Mouse (Mus musculus) limb, embryonic 14.5 days (tissue): ENCODE results near the gene Aff1. TPM values are rescaled to one million over a fixed set of nuclear protein-coding genes. Genes with fewer than 3 reads are reported as not detected.

ENCODE experiments used
- ATAC-seq: fragments of 200-750 bp; cut with Nextera tagmentation; 2 replicates; pipeline ENCODE4 v1.8.0; 2017; ENCODE audit warnings: low read depth, moderate number of reproducible peaks, moderate TSS enrichment; ENCODE audit not compliant: low FRiP score
- DNase-seq: peaks from one replicate; pipeline ENCODE4 v3.0.0-alpha.2; 2015; ENCODE audit warnings: low spot score
- H3K27ac ChIP-seq: fragments of 300-500 bp; sonication (generic); replicated peaks from 2 replicates; pipeline ENCODE4 v1.5.1; 2014; ENCODE audit warnings: low read depth, mild to moderate bottlenecking, low read length, moderate library complexity, mixed read lengths
- H3K27me3 ChIP-seq: fragments of 300-500 bp; sonication (generic); 2 replicates; pipeline ENCODE4 v1.6.1; 2014; ENCODE audit warnings: low read length, mixed read lengths; ENCODE audit not compliant: control insufficient read depth, insufficient read depth
- H3K36me3 ChIP-seq: fragments of 300-500 bp; sonication (generic); 2 replicates; pipeline ENCODE4 v1.6.1; 2014; ENCODE audit warnings: mild to moderate bottlenecking, low read length, moderate library complexity, mixed read lengths; ENCODE audit not compliant: control insufficient read depth, insufficient read depth
- H3K4me1 ChIP-seq: fragments of 300-500 bp; sonication (generic); 2 replicates; pipeline ENCODE4 v1.6.1; 2014; ENCODE audit warnings: antibody characterized with exemption, low read length, mixed read lengths; ENCODE audit not compliant: control insufficient read depth, insufficient read depth
- H3K4me2 ChIP-seq: fragments of 300-500 bp; sonication (generic); replicated peaks from 2 replicates; pipeline ENCODE4 v1.6.1; 2014; ENCODE audit warnings: low read depth, mild to moderate bottlenecking, low read length, moderate library complexity; ENCODE audit not compliant: severe bottlenecking
- H3K4me3 ChIP-seq: fragments of 300-500 bp; sonication (generic); replicated peaks from 2 replicates; pipeline ENCODE4 v1.5.1; 2014; ENCODE audit warnings: low read length
- H3K9ac ChIP-seq: fragments of 300-500 bp; sonication (generic); 2 replicates; pipeline ENCODE4 v1.6.1; 2014; ENCODE audit warnings: mild to moderate bottlenecking, low read depth, low read length, moderate library complexity; ENCODE audit not compliant: severe bottlenecking
- H3K9me3 ChIP-seq: fragments of 300-500 bp; sonication (generic); 2 replicates; pipeline ENCODE4 v1.6.1; 2016; ENCODE audit warnings: low read length; ENCODE audit not compliant: control insufficient read depth
- POLR2A ChIP-seq: fragments of 200-500 bp; IDR thresholded peaks from 2 replicates; pipeline ENCODE4 v1.8.0; 2012; ENCODE audit warnings: inconsistent platforms, mild to moderate bottlenecking, moderate library complexity, borderline replicate concordance; ENCODE audit not compliant: insufficient read depth, insufficient read length; ENCODE audit errors: extremely low read depth
- WGBS: fragments of 180-500 bp; shearing (Covaris S2); extraction: QIAGEN DNeasy Blood & Tissue Kit; methylation state at CpG from one replicate; pipeline ENCODE4 v1.1.7; 2014; 5-methylcytosine and 5-hydroxymethylcytosine counted together
- polyA plus RNA-seq, 2 experiments: library from polyadenylated mRNA; depleted of rRNA in 1 of 2; stranded (reverse) in 1 of 2; unstranded in 1 of 2; fragments of >200 nt; fragmentation: Nextera tagmentation in 1 of 2; extraction: Ambion mirVana in 1 of 2; gene quantifications; 2 replicates each; pipeline versions ENCODE4 v1.2.1 to v1.2.3; 2012 to 2014

Aff1 gene
- polyA plus RNA-seq, 2 experiments, result 3.6 to 5.7 TPM

- 0 out of 2 replicates have a peak, but pooled peaks cover 5% of the 10 kb centered on the region for H3K4me1 ChIP-seq
- TF ChIP-seq POLR2A, result no peak
- no peak overlapping the region for H3K4me2 ChIP-seq
- H3K9ac ChIP-seq, result no peak overlapping the region
- no peaks in the 10 kb centered on the region for H3K27me3 ChIP-seq
- no peaks in the 10 kb centered on the region for H3K9me3 ChIP-seq
- H3K27ac ChIP-seq, result no peak overlapping the region
- no peak overlapping the region for H3K4me3 ChIP-seq
- ATAC-seq (no peak), DNase-seq (no peak)
- H3K36me3 ChIP-seq, result peaks cover 14% of the 10 kb centered on the region
- WGBS, result 54% methylated on average over 10 of the region's 11 CpGs
Measured at GRCm38 (mm10) chr5:103836148-103836784, 144.1 kb downstream of the Aff1 start.

- 0 out of 2 replicates have a peak, but pooled peaks cover 5% of the 10 kb centered on the region for H3K4me1 ChIP-seq
- H3K27ac ChIP-seq, result no peak overlapping the region
- H3K36me3 ChIP-seq, result peaks cover 14% of the 10 kb centered on the region
- H3K4me3 ChIP-seq, result no peak overlapping the region
- H3K4me2 ChIP-seq, result no peak overlapping the region
- WGBS, result 87% methylated on average over 15 of the region's 15 CpGs
- no peak overlapping the region for H3K9ac ChIP-seq
- no peak for ATAC-seq
- TF ChIP-seq POLR2A, result no peak
- no peak for DNase-seq
- H3K9me3 ChIP-seq, result no peaks in the 10 kb centered on the region
- no peaks in the 10 kb centered on the region for H3K27me3 ChIP-seq
Measured at GRCm38 (mm10) chr5:103838550-103839264, 146.5 kb downstream of the Aff1 start.

GRCm38 (mm10) chr5:103839265-103839626 is 147.1 kb downstream of the Aff1 start:
- H3K4me3 ChIP-seq, result no peak overlapping the region
- H3K27ac ChIP-seq, result no peak overlapping the region
- 70% methylated on average over 3 of the region's 3 CpGs for WGBS
- H3K36me3 ChIP-seq, result peaks cover 9% of the 10 kb centered on the region; the same call in 1 of the 2 replicates
- ATAC-seq (no peak), DNase-seq (no peak)
- H3K9me3 ChIP-seq, result no peaks in the 10 kb centered on the region
- 0 out of 2 replicates have a peak, but pooled peaks cover 5% of the 10 kb centered on the region for H3K4me1 ChIP-seq
- H3K4me2 ChIP-seq, result no peak overlapping the region
- no peak overlapping the region for H3K9ac ChIP-seq
- no peak for TF ChIP-seq POLR2A
- H3K27me3 ChIP-seq, result no peaks in the 10 kb centered on the region

GRCm38 (mm10) chr5:103843938-103844337 is 151.8 kb downstream of the Aff1 start:
- no peak for TF ChIP-seq POLR2A
- Histone ChIP-seq H3K9me3 (no peaks in the 10 kb centered on the region), H3K27me3 (no peaks in the 10 kb centered on the region), H3K27ac (no peak overlapping the region), H3K9ac (no peak overlapping the region), H3K36me3 (peaks cover 10% of the 10 kb centered on the region), H3K4me1 (0 out of 2 replicates have a peak, but pooled peaks cover 7% of the 10 kb centered on the region), H3K4me3 (no peak overlapping the region), H3K4me2 (no peak overlapping the region)
- 60% methylated on average over 1 of the region's 1 CpGs for WGBS
- ATAC-seq, result no peak
- no peak for DNase-seq

- Histone ChIP-seq H3K27ac (no peak overlapping the region), H3K27me3 (no peaks in the 10 kb centered on the region), H3K9ac (no peak overlapping the region), H3K4me2 (no peak overlapping the region), H3K9me3 (no peaks in the 10 kb centered on the region), H3K4me3 (no peak overlapping the region), H3K36me3 (peaks cover 19% of the 10 kb centered on the region), H3K4me1 (0 out of 2 replicates have a peak, but pooled peaks cover 7% of the 10 kb centered on the region)
- ATAC-seq, result peak; percentile 64
- WGBS, result 50% methylated on average over 19 of the region's 19 CpGs
- peak; percentile 27 for DNase-seq
- TF ChIP-seq POLR2A, result no peak
Measured at GRCm38 (mm10) chr5:103845418-103846153, 153.4 kb downstream of the Aff1 start.
